Mouse (Mus musculus) lung, postnatal 14 days (tissue): ENCODE results near the gene Olfr853.

Experiments used
- DNase-seq: peaks from one replicate; pipeline ENCODE4 v3.0.0; 2021

Olfr853 gene

GRCm38 (mm10) chr9:19540976-19541375 is at the start of gene Olfr853:
Gene Olfr853 (minus strand): TSS chr9:19541076.
- DNase-seq, result no peak

- no peak for DNase-seq
Observed at GRCm38 (mm10) chr9:19582317-19582716, 41.4 kb upstream of the Olfr853 start, which contains the start of gene Olfr855. Gene Olfr855 (plus strand): TSS chr9:19582617.

- DNase-seq, result no peak
Observed at GRCm38 (mm10) chr9:19567282-19567681, 26.4 kb upstream of the Olfr853 start, which contains the start of gene Olfr854. Gene Olfr854 (minus strand): TSS chr9:19567382.

DNA sequence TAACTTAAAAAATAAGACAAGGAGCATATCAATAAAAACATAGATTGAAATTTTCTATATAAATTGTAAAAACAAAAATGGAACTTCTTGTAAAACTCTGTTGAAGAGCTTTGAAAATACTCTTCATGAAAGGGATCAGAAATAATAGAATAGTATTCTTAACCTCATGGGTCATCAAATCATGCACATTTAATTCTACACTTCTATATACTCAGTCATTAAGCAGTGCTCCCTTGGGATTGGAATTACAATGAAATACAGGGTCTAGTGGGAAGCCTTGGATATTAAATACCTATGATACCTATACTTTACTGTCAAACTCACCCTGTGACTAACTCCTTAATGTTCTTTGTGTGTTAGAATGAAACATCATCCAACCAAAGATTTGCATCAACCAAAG is 47.9 kb downstream of the Olfr853 start, which contains the start of gene Olfr851:
Gene Olfr851, plus strand, starts transcription at position 301 of the 400 bp plus-strand sequence.
- no peak for DNase-seq
